Mouse (Mus musculus): ENCODE measurements around the gene Cd84.
"Not testable (repeated sequence)": the region's sequence is repeated elsewhere in the genome, so short reads cannot be mapped to it uniquely, and the experiment has no call there.

Gene Cd84

DNA sequence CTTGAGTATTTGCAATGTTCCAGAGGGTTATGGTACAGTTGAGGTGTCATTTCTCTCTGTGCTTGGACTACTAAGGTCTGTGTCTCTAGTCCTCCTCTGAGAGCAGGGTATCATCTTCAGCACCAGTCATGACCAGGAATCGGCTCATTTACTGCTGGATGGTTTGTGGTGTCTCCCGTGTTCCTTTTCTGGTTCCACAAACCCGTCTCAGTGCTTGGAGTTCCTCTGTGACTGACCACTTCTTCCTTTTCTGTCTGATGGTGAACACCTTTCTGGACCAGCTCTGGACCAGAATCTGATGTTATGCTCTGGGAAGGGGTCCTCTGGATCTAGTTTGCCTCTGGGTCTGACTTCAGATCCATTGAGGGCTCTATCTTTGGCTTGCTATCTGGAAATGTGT is at the start of gene Cd84:
Gene Cd84, plus strand, starts transcription at position 210 of the 400 bp plus-strand sequence.
- DNase-seq, result no peak

- no peak for DNase-seq
Measured at GRCm38 (mm10) chr1:171791491-171791890, 48.0 kb upstream of the Cd84 start.

GRCm38 (mm10) chr1:171796185-171796584 is 43.3 kb upstream of the Cd84 start:
- DNase-seq, result no peak

GRCm38 (mm10) chr1:171797840-171798239 is 41.7 kb upstream of the Cd84 start:
- no peak for DNase-seq

DNA sequence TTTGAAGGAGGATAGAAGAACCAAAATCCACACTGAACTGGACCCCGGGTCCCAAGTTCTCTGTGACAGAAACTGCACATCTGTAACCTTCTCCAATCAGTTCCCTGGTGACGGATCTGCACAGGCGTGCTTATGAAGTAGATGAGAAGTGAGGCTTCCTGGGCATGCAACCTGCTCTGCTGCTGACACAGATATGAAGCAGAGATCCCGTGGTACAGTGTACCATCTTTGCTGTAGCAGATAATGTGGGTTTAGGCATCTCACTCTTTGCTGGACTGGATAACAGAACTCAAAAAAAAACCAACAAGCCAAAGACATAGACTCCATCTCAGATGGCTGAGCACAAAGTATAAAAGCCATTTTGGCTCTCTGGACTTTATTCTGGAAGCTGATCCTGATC is 39.8 kb upstream of the Cd84 start:
- no peak for DNase-seq

DNA sequence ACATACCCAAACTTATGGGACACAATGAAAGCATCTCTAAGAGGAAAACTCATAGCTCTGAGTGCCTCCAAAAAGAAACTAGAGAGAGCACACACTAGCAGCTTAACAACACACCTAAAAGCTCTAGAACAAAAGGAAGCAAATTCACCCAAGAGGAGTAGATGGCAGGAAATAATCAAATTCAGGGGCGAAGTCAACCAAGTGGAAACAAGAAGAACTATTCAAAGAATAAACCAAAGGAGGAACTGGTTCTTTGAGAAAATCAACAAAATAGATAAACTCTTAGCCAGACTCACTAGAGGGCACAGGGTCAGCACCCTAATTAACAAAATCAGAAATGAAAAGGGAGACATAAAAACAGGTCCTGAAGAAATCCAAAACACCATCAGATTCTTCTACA is 28.4 kb upstream of the Cd84 start:
- not testable (repeated sequence) for DNase-seq

- peak; percentile 60 for DNase-seq
Measured at GRCm38 (mm10) chr1:171815545-171816439, 23.7 kb upstream of the Cd84 start.

GRCm38 (mm10) chr1:171816991-171817390 is 22.5 kb upstream of the Cd84 start:
- no peak for DNase-seq

- no peak for DNase-seq
Measured at GRCm38 (mm10) chr1:171821331-171821730, 18.2 kb upstream of the Cd84 start.

DNA sequence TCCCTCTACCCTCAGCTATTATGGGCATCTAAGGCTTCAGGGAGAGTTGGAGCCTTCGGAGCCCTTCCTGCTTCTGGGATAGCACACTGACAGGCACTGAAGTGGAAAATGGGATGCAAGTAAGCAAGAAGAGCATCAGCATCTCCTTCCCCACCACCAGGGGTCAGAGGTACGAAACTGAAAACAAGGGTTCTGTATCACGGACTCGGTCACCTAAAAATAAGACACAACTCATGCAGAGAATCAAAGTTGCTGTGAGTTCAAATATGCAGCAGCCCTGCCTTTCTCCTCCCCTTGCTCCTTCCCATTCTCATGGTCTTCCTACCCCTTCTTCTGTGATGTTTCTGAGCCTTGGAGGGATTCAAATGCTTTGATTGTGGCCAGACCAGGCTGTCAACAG is 14.0 kb upstream of the Cd84 start:
- DNase-seq, result no peak

- DNase-seq, result peak; percentile 27
Measured at GRCm38 (mm10) chr1:171826164-171826563, 13.3 kb upstream of the Cd84 start.

- no peak for DNase-seq
Measured at GRCm38 (mm10) chr1:171827674-171828073, 11.8 kb upstream of the Cd84 start.

- DNase-seq, result no peak
Measured at GRCm38 (mm10) chr1:171840450-171841023, 1.0 kb downstream of the Cd84 start.

GRCm38 (mm10) chr1:171845035-171845754 is 5.7 kb downstream of the Cd84 start:
- no peak for DNase-seq

DNA sequence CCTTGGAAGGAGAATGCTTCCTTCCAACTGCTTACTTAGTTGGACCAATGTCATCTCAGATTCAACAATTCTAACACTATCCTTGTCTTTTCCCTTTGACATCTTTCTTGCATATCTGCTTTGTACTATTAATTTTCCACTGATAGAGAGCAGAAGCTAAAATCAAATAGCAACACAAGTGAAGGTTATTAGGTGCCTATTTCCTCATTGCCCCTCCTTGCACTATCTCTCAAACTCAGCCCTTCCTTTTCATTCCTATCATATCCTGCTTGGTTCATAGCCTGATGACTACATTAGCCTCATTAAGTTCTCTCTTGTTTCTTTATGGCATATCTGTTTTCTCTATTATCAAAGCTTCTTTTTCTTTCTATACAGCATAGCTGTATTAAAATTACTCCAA is 8.7 kb downstream of the Cd84 start:
- DNase-seq, result no peak

GRCm38 (mm10) chr1:171848757-171849156 is 9.3 kb downstream of the Cd84 start:
- no peak for DNase-seq

GRCm38 (mm10) chr1:171849454-171849853 is 10.0 kb downstream of the Cd84 start:
- peak; percentile 4 for DNase-seq

GRCm38 (mm10) chr1:171865467-171865866 is 26.0 kb downstream of the Cd84 start:
- no peak for DNase-seq

- no peak for DNase-seq
Measured at GRCm38 (mm10) chr1:171886989-171887388, 47.5 kb downstream of the Cd84 start.

GRCm38 (mm10) chr1:171895364-171895763 is 55.9 kb downstream of the Cd84 start, which contains the start of gene Gm10521:
Gene Gm10521, plus strand, starts transcription at chr1:171895664.
- not testable (repeated sequence) for DNase-seq

- no peak for DNase-seq
Measured at GRCm38 (mm10) chr1:171904011-171904410, 64.5 kb downstream of the Cd84 start.

- no peak for DNase-seq
Measured at GRCm38 (mm10) chr1:171915638-171916458, 76.4 kb downstream of the Cd84 start.

Measured in kidney, adult 9 months (tissue).